Mouse (Mus musculus) neutrophil, adult 5-6 weeks (primary cell): Measurements from ENCODE around the gene Ube2o. TPM values are rescaled to one million over a fixed set of nuclear protein-coding genes. Genes with fewer than 3 reads are reported as not detected.

Source experiments
- ATAC-seq: fragments of 151-379, 151-347 bp; 2 replicates; pipeline ENCODE4 v1.8.0; 2017; ENCODE audit warnings: mild to moderate bottlenecking, moderate TSS enrichment; ENCODE audit not compliant: insufficient number of reproducible peaks, poor library complexity, low FRiP score, severe bottlenecking; ENCODE audit errors: extremely low read depth
- total RNA-seq: library from RNA; stranded (forward); fragments of 200-1000 nt; gene quantifications from 2 replicates; pipeline ENCODE4 v1.2.3, GENCODE M21; 2017

Gene Ube2o
- total RNA-seq, 1 experiment from 2014 or later, result 47.6 TPM

DNA sequence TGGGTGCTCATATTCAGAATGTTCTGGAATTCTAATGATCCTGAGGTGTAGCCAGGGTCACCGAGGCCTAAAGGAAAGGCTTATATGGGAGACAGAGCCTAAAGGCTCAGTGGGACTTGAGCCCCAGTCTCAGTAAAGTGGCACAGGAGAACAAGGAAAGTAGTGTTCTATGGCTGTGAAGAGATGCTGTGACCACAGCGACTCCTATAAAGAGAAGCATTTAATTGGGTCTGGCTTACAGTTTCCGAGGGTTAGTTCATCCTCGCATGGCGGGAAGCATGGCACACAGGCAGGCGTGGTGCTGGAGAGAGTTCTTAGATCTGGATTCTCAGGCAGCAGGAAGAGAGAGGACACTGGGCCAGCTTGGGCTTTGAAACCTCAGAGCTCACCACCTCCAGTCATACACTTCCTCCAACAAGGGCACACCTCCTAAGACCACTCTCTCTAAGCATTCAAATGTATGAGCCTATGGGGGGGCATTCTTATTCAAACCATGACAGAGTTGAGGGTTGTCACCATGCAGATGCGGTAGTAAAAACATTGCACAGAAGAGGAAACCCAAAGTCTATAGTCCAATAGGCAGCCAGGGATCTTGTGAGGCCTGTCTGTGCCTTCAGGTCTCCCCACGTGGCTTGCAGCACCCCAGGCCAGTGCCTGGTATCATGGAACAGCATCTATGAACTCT, 52.5 kb downstream of the Ube2o start:
- no peak for ATAC-seq

DNA sequence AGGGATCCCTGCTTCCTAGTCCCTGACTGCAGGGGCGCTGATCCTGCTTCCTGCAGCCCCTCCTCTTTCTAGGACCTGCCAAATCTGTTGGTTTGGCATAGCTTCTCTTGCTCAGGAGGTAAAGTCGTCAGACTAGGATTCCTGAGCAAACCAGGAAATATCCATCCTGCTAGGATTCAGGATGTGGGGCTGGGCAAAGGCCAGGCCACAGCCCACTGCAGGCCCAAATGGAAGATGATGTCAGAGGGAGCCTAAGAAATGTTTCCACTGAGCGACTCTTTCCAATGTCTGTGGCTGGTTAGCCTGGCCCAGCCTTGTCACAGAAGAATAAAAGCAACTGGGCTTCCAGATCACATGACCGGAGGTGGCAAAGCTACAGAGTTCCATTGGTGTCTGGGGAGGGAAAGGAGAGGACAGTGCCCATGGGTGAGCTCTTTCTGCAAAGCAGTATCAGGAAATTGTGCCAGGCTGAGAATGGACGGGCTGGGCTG, 57.5 kb downstream of the Ube2o start:
- no peak for ATAC-seq

DNA sequence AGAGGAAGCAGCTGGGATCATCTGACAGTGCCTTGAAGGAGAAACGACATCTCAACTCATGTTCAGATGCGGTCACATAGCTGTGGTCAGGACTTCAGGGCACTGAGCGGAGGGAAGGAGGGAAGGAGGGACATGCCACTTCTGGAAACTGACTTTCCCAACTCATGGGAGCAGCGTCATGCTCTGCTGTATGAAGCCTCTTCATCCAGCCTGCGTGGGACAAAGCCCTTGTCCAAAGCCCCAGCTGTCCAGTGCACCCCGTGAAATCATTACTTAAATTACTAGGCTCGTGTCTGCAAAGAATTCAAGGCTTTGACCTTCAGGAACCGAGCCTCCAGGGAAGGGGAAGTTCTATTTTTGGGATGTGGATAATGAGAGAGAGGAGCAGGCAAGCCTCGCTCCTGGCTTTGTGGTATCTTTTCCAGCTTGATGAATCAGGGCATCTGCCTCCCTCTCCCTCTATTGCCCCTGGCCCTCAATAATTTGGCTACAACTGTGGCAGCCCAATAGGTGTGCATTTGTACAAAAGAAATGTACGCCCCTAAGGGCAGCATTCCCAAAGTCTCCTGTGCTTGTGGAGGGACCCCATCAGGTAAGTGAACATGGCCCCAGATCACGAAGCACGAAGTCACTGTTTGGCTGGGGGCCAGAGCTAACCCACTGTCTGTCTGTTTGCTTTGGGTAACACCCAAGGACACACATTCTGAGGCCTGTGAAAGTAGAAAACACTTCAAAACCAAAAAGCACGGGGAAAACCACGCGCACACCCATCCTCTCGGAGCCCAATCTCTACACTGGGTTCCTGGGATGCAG, 58.2 kb downstream of the Ube2o start:
- ATAC-seq, result no peak

DNA sequence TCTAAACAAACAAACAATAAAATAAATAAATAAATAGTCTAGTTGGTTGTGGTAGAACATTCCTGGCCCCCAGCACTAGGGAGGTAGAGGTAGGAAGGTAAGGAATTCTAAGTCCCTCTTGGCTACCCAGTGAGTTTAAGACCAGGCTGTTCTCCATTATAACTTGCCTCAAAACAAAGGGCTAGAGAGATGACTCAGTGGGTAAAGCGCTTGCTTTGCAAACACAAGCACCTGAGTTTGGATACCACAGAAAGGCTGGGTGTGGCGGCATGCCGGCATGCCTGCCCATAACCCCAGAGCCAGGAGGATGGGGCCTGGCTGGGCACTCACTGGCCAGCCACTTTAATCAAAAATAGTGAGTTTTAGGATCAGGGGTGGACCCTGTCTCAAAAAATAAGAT, 59.2 kb downstream of the Ube2o start:
- ATAC-seq, result no peak

DNA sequence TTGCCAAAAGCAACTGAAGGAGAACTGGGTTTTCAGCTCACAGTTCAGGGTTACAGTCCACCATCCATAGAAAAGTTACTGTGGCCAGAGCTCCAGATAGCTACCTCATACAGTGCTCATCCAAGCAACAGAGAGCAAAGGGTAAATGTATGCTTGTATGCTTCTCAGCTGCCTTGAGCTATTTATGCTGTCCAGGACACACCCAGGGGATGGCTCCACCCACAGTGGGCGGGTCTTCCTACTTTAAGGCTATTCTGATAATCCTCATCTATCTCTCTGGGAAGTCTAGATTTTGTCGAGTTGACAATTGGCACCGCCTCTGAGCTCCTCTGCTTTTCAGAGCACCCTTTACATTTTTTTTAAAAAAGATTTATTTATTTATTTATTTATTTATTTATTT, 60.1 kb downstream of the Ube2o start:
- ATAC-seq, result no peak

DNA sequence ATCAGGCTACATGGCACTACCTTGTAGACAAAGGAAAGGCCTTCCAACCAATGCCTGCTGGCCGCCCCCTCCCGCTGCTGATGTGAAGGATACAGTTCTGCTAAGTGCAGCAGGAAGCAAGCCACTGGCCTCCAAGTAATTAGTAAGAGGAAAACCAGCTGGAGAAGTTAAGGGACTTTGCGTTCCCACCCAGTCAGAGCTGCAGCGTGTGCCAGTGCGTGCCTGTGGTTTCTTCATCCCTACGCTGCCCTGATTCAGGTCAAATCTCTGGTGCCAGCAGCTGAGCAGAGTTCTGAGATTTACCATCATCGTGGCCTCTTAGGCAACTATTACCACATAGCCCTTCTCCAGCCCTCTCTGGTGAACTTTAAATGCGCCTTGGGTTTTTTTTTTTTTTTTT, 62.8 kb downstream of the Ube2o start:
- ATAC-seq, result no peak

DNA sequence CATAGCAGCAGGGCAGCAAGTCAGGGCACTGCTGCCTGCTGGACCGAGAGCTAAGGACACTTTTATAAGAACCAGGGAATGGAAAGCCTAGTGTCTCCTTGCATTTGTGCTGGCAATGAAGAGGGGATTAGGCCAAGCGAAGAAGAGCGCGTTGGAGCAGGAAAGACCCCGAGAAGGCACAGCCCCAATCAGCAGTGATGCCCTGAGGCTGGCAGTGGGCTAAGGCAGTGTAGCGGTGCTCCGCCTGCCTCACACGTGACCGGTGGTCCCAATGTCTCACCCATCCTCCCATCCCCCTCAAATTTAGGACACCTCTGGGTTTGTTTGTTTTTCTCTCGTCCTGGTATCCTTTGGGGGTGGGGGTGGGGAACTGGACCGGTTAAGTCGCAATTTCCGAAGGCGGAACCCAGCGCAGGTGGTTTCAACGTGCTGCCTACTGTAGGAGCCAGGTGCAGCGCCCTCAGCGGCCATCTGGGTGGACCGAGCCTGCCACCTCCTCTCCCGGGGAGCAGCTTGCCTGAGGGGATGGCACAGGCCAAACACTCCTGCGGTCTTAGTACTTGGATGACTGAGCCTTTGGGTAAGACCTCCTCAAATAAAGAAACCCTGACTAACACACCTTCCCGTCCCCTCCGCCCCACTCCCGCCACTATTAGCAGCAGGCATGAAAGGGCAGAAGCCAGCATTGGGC, 65.8 kb downstream of the Ube2o start:
- no peak for ATAC-seq

DNA sequence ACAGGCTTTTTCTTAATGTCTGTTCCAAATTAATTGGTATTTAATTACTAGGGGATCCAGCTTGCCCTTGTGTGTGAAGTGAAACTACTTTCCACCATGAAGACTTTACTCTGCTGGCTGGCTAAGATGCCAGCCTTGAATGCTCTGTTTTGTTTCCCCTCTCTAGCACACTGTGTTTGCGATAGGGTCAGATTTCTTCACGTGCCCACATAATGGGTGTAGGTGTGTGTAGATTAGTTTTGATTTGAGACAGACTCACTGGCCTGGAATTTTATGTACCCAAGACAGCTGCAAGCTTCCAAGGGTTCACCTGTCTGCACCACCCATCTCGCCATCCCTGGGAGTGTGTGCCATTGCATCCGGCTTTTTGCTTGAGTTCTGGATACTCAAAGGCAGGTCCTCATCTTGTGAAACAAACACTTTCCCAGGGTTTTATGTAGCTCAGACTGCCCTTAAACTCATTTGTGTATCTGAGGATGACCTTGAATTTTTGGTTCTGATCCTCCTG, 67.7 kb downstream of the Ube2o start:
- no peak for ATAC-seq

DNA sequence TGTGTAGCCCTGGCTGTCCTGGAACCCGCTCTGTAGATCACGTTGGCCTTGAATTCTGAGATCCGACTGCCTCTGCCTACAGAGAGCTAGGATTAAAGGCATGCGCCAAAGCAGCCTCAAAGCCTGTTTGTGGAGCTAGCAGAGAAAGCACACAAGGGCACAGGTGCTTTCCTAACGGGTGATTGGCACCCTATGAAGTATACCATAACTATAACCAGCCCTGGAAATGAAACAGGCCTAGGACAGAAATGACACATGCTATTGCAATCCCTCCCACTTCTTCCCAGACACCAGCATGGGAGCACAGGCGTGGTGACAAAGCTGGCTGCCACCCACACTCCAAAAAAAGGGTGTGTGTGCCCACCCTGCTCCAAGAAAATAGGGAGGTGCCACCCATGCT, 68.3 kb downstream of the Ube2o start:
- ATAC-seq, result no peak

DNA sequence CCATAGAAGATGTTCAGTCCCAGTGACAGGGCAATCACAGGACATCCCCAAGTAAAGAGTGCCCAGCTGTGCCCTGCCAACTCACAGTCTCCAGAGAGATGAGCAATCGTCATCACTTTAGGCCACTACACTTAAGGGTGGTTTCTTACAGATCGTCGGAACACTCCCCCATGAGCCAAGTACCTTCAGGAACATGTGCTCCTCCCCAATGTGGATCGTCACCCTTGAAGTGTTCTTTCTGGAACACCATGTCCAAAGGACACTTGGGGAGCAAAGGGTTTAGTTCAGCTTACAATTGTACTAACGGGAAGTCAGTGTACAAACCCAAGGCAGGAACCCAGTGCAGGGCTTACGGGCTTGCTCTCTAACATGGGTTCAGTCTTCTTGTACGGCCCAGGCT, 69.1 kb downstream of the Ube2o start:
- ATAC-seq, result no peak

DNA sequence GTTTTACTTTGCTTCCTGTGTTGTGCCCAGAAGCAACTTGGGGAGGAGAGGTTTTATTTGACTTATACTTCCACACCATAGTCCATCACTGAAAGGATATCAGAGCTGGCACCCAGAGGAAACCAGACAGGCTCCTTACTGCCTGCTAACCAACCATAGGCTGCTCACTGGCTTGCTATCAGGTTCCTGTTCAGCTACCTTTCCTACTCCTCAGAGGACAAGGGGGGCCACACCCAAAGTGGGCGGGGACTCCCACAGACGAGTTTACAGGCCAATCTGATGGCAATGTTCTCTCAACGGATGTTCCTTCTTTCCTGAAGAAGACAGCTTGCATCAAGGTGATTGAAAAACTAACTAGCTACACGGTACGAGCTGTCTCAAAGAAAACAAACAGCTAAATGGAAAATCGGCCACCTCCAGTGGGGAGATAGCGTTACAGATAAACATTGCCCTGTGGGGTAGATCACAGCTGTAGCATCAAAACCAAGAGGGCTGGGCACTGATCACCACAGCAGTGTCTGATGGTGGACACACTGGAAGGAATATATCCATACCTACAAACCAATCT, 69.9 kb downstream of the Ube2o start:
- ATAC-seq, result no peak

DNA sequence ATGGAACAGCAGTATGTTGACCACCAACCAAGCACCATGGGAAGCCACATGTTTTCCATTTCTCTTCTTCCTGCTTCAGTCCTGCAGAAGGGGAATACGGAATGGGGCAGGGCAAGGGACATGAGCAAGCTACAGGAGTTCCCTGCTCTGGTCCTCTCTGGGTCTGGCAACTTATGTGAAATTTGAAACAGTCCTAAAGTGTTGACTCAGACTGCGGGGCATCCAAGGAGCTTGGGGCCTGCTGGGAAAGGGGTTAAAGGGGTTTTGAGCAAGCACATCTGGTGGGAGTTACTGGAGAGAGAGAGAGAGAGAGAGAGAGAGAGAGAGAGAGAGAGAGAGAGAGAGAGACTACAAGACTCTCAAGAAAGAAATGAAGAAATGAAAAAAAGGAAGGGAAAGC, 72.6 kb downstream of the Ube2o start:
- ATAC-seq, result no peak

DNA sequence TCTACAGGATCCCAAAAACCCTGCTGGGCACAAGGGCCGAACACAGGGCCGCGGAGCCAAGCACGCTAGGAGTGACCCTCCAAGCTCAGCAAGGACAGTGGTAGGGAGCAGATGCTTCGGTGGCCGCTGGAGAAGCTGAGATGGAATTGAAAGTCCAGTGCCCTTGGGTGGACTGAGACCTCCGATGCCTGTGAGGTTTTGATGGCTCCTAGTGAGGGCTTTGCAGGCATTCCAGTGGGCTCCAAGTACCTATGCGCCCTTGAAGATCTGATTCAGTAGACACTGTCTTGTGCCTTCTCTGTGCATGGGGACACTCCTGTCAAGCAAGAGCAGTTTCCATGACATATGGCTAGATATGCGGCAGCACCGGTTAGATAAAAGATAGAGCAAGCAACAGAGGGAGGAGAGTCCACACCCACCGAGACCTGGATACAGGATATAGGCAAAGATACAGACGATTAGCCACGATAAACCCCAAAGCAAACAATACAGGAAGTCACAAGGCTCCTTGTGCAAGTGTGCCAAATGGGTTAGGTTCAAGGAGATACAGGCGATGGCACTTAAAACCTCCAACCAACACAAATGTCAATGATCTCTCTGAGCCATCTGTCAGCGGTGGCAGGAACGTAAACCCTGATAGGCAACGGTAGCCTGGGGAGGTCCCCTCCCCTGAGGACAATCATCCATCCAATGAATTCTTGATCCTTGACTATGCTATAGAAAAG, 74.9 kb downstream of the Ube2o start:
- ATAC-seq, result no peak

DNA sequence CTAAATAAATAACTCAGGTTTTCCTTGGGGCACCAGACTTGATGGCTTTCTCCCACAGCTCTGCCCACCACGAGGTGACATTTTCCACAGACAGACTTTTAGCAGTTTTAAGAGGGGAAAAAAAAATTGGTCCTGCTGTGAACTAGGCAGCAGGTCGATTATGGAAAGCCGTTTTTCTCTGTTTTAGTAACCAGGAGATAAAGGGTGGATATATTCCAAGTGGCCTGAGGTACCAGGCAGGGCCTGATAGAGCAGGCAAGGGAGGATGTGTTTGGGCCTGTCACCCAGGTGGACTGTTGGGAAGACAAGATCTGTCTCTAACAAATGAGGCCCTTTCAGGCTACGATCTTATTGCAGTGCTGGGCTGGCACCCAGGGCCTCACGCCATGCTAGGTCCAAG, 75.7 kb downstream of the Ube2o start:
- no peak for ATAC-seq

DNA sequence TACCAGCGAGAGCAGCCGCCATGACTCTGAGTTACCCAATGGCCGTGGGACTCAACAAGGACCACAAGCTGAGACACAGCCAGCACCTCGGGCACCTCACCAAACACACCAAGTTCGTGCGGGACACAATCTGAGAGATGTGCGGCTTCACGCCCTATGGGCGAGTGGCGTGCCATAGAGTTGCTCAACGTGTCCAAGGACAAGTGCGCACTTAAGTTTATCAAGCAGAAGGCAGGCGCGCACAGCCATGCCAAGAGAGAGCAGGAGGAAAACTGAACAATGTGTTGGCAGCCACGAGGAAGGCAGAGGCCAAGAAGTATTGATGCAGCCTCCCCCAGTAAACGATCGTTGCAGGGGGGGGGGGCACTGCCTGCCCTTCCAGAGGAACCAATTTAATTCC, 76.7 kb downstream of the Ube2o start:
- no peak for ATAC-seq

DNA sequence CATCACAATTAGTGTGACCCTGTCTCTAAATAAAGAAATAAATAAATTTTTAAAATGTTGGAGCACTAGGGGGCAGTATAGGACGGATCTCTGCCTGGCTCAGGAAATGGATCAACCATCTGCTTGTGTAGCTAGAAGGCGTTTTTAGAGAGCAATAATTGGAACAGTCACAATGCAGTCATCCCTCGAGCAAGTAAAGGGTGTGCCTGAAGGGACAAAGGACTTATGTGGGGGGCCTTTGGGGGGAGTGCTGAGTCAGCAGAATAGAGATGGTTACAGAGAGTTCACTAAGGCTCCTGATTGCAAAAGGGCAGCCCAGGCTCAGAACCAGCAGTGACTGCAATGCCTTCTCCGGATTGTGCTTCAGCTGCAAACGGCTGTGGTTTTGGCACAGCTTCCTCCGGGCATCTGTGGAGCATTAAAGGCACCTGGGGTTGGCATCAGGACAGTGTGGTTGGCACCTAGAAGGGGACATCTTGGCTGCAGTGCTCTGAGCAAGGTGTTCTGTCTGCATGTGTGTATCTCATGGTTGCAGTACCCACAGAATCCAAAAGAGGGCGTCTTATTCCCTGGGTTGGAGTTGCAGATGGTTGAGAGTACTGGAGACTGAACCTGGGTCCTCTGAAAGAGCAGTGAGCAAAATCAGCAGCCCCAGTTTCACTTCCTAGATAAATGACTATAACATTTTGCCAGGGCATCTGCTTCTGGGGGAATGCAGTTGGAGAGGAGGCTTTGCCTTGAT, 80.1 kb downstream of the Ube2o start:
- no peak for ATAC-seq

DNA sequence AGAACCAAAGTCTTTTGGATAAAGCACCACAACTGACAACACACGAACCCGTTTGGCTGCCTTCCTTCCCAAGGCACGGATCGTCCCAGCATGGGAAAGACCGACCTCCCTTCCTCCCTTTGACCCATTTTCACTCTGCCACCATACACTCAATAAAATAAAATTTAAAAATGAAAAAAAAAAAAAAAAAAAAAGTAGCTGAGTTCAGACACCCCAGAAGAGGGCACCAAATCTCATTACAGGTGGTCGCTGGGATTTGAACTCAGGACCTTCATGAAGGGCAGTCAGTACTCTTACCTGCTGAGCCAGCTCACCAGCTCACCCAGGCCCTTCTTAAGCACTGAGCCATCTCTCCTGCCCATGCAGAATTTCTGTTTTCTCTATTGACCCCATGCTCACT, 82.2 kb downstream of the Ube2o start:
- no peak for ATAC-seq

DNA sequence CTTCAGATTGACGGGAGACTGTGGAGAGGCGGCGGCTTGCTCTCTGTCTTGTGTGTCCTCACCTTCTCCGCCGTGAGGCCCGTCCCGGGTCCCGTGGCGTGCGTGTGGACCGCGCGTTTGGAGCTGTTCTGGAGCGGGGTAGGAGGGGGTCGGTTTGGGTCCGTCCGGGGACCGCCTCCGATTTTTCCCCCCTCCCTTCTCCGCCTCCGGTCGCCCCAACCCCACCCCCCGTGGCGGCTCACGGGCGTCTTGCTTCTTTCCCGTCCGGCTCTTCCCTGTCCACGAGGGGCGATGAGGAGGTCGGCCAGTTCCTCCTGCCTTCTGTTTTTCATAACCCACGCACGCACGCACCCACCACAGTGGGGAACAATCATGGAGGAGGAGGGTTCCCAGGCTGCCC, 82.7 kb downstream of the Ube2o start:
- no peak for ATAC-seq
